Mouse (Mus musculus) CH12.LX (cell line): ENCODE results near the gene Phactr3.

Source experiments
- CHD1 ChIP-seq: IDR thresholded peaks from 2 replicates; pipeline ENCODE4 v1.6.1; 2012; ENCODE audit warnings: low read depth, low read length, improper control_type of control experiment, inconsistent platforms
- CTCF ChIP-seq, 2 experiments: IDR thresholded peaks in 1 of 2; conservative IDR thresholded peaks in 1 of 2; 2 replicates each; pipeline ENCODE4 v1.5.1; 2011 to 2012; ENCODE audit warnings: low read depth in 2 of 2, low read length in 2 of 2, improper control_type of control experiment in 1 of 2, inconsistent platforms in 1 of 2, mild to moderate bottlenecking in 1 of 2, moderate library complexity in 1 of 2
- ELF1 ChIP-seq: IDR thresholded peaks from 2 replicates; pipeline ENCODE4 v1.6.1; 2014; ENCODE audit warnings: low read depth, mild to moderate bottlenecking, inconsistent platforms, low read length, improper control_type of control experiment
- EP300 ChIP-seq: IDR thresholded peaks from 2 replicates; pipeline ENCODE4 v1.6.1; 2011; ENCODE audit warnings: low read length, improper control_type of control experiment
- JUND ChIP-seq: conservative IDR thresholded peaks from 2 replicates; pipeline ENCODE4 v1.6.1; 2011; ENCODE audit warnings: low read depth, low read length, improper control_type of control experiment
- POLR2A ChIP-seq: IDR thresholded peaks from 2 replicates; pipeline ENCODE4 v1.6.1; 2011; ENCODE audit warnings: low read depth, mild to moderate bottlenecking, improper control_type of control experiment, low read length
- RCOR1 ChIP-seq: conservative IDR thresholded peaks from 2 replicates; pipeline ENCODE4 v1.6.1; 2012; ENCODE audit warnings: low read depth, mild to moderate bottlenecking, inconsistent platforms, low read length, improper control_type of control experiment
- SIN3A ChIP-seq: IDR thresholded peaks from 2 replicates; pipeline ENCODE4 v1.6.1; 2012; ENCODE audit warnings: low read length, improper control_type of control experiment, inconsistent platforms
- SMC3 ChIP-seq: IDR thresholded peaks from 2 replicates; pipeline ENCODE4 v1.6.1; 2011; ENCODE audit warnings: low read depth, low read length, improper control_type of control experiment
- TCF12 ChIP-seq: IDR thresholded peaks from 2 replicates; pipeline ENCODE4 v1.6.1; 2014; ENCODE audit warnings: low read depth, mild to moderate bottlenecking, inconsistent platforms, low read length, improper control_type of control experiment
- UBTF ChIP-seq: IDR thresholded peaks from 2 replicates; pipeline ENCODE4 v1.6.1; 2012; ENCODE audit warnings: low read depth, mild to moderate bottlenecking, inconsistent platforms, low read length, improper control_type of control experiment, moderate library complexity
- ZC3H11A ChIP-seq: IDR thresholded peaks from 2 replicates; pipeline ENCODE4 v1.6.1; 2012; ENCODE audit warnings: low read depth, mild to moderate bottlenecking, inconsistent platforms, low read length, improper control_type of control experiment
- ZKSCAN1 ChIP-seq: IDR thresholded peaks from 2 replicates; pipeline ENCODE4 v1.6.1; 2012; ENCODE audit warnings: low read depth, inconsistent platforms, low read length, improper control_type of control experiment, borderline replicate concordance

DNA sequence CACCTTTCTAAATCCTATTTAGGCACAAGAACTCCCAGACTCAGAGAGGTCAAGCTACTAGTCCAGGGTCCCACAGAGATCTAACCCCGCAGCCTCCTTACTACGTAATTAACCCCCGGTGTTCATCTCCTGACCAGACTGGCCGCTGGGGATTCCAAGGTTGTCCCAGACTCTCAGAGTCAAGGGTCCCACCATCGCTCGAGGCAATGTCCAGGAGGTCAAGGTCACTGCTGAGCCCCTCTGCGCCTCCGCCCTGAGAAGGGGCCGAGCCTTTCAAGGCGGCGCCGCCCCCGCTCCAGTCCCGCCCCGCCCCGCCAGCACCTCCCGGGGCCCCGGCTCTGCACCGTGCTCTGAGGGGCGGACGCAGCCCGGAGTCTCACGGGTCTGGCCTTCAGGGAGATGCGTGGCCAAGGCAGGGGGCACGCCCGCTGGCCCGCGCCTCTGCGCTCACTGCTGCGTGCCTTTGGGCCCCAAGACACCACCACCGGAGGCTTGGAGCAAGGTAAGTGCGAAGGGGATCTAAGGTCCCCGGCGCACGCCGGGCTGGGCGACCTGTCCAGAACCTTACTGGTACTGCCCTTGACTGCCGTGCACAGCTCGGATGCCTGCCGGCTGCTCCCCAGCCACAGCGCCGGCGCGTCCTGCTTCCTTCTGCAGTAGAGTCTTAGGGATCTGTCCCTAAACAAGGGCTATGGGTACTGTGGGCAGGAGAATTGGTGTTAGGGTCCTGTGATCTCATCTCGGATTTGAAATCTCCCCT lies at the start of gene Phactr3:
- TF ChIP-seq ELF1 (no peak), CTCF (conservative IDR thresholded peaks at IDR 0.05 in 1 of 2, IDR thresholded peaks at IDR 0.05 in 1 of 2; ENCODE audit: low read depth in 2 of 2, low read length in 2 of 2) (no peak), TCF12 (no peak), ZC3H11A (no peak), CHD1 (no peak), UBTF (no peak), SMC3 (no peak), POLR2A (no peak), JUND (no peak), EP300 (no peak), ZKSCAN1 (no peak), RCOR1 (no peak), SIN3A (no peak)
